Mouse (Mus musculus) adrenal gland (tissue): ENCODE data around the gene Ccdc153.

ENCODE experiments used
- intact Hi-C: fragments of 180-260 bp; cut with DNase I; formaldehyde crosslinking; loops from one replicate; pipeline ENCODE4 v1.15.1; 2025
- long read RNA-seq, 2 experiments: library from polyadenylated mRNA; unstranded; transcript quantifications; one replicate each; pipeline ENCODE4 v2.0.0; 2020; ENCODE audit warnings: borderline replicate concordance in 1 of 2; ENCODE audit not compliant: insufficient replicate concordance in 1 of 2

Ccdc153 gene
- long read RNA-seq, experiment 1, partial matches to known transcripts: 1 of 1 reads
- long read RNA-seq, experiment 1, other reads (novel, unspliced or antisense): 0 of 1 reads
- long read RNA-seq, experiment 2, partial matches to known transcripts: 0 of 2 reads
- long read RNA-seq, experiment 2, other reads (novel, unspliced or antisense): 1 of 2 reads

GRCm38 (mm10) chr9:44240399-44240798, at the start of gene Ccdc153:
TSS of gene Ccdc153 (plus strand) at chr9:44240676.
- intact Hi-C loops: loop anchor here (10.0 kb wide), 1 partner anchor 94 kb away; the partner anchor contains the start of gene H2afx

GRCm38 (mm10) chr9:44191166-44191565, 49.3 kb upstream of the Ccdc153 start:
- intact Hi-C loops: no loop called here

GRCm38 (mm10) chr9:44192312-44192711, 48.2 kb upstream of the Ccdc153 start:
- intact Hi-C loops: no loop called here

- intact Hi-C loops: no loop called here
These were observed 47.7 kb upstream of the Ccdc153 start for GRCm38 (mm10) chr9:44192794-44193193.

GRCm38 (mm10) chr9:44194000-44194399, 46.5 kb upstream of the Ccdc153 start:
- intact Hi-C loops: no loop called here

- intact Hi-C loops: no loop called here
These were observed 44.1 kb upstream of the Ccdc153 start for GRCm38 (mm10) chr9:44196354-44196753.

- intact Hi-C loops: no loop called here
These were observed 41.3 kb upstream of the Ccdc153 start for GRCm38 (mm10) chr9:44199166-44199565.

GRCm38 (mm10) chr9:44199580-44199979, 40.9 kb upstream of the Ccdc153 start:
- intact Hi-C loops: no loop called here

- intact Hi-C loops: no loop called here
These were observed 40.0 kb upstream of the Ccdc153 start for GRCm38 (mm10) chr9:44200458-44200857.

GRCm38 (mm10) chr9:44207840-44208239, 32.6 kb upstream of the Ccdc153 start:
- intact Hi-C loops: no loop called here

GRCm38 (mm10) chr9:44209416-44209815, 31.1 kb upstream of the Ccdc153 start:
- intact Hi-C loops: no loop called here

- intact Hi-C loops: no loop called here
These were observed 28.1 kb upstream of the Ccdc153 start for GRCm38 (mm10) chr9:44212406-44212805.

GRCm38 (mm10) chr9:44213538-44213937, 26.9 kb upstream of the Ccdc153 start:
- intact Hi-C loops: no loop called here

- intact Hi-C loops: no loop called here
These were observed 14.5 kb upstream of the Ccdc153 start for GRCm38 (mm10) chr9:44225993-44226392.

- intact Hi-C loops: loop anchor here (10.0 kb wide), 2 partner anchors 47 to 107 kb away; no protein-coding TSS in a partner anchor
These were observed 8.9 kb upstream of the Ccdc153 start for GRCm38 (mm10) chr9:44231609-44232008.

- intact Hi-C loops: loop anchor here (10.0 kb wide), 2 partner anchors 48 to 108 kb away; no protein-coding TSS in a partner anchor
These were observed 7.3 kb upstream of the Ccdc153 start for GRCm38 (mm10) chr9:44233021-44233801.

- intact Hi-C loops: loop anchor here (10.0 kb wide), 2 partner anchors 49 to 109 kb away; no protein-coding TSS in a partner anchor
These were observed 6.5 kb upstream of the Ccdc153 start, which contains the start of gene Cbl for GRCm38 (mm10) chr9:44233802-44234478. TSS of gene Cbl (minus strand) at chr9:44234049.

GRCm38 (mm10) chr9:44234479-44235427, 5.7 kb upstream of the Ccdc153 start:
- intact Hi-C loops: loop anchor here (10.0 kb wide), 2 partner anchors 50 to 110 kb away; no protein-coding TSS in a partner anchor

- intact Hi-C loops: loop anchor here (10.0 kb wide), 2 partner anchors 52 to 112 kb away; no protein-coding TSS in a partner anchor
These were observed 3.9 kb upstream of the Ccdc153 start for GRCm38 (mm10) chr9:44236601-44237000.

GRCm38 (mm10) chr9:44237128-44237527, 3.3 kb upstream of the Ccdc153 start:
- intact Hi-C loops: loop anchor here (10.0 kb wide), 2 partner anchors 52 to 112 kb away; no protein-coding TSS in a partner anchor
